Mouse (Mus musculus) splenic B cell, adult 2 months (primary cell): ENCODE data around the gene Tgif1.

Source experiments
- DNase-seq: peaks from one replicate; pipeline ENCODE4 v3.0.0-alpha.2; 2011; ENCODE audit warnings: low read depth, low spot score
- H3K27me3 ChIP-seq: 2 replicates; pipeline ENCODE4 v1.6.1; 2012; ENCODE audit warnings: mild to moderate bottlenecking, low read length, moderate library complexity, mixed read lengths; ENCODE audit not compliant: control insufficient read depth, poor library complexity, insufficient read depth, severe bottlenecking
- H3K36me3 ChIP-seq: 2 replicates; pipeline ENCODE4 v1.6.1; 2012; ENCODE audit warnings: mild to moderate bottlenecking, low read length, moderate library complexity, mixed read lengths; ENCODE audit not compliant: control insufficient read depth, poor library complexity, insufficient read depth, severe bottlenecking

The Tgif1 gene

DNA sequence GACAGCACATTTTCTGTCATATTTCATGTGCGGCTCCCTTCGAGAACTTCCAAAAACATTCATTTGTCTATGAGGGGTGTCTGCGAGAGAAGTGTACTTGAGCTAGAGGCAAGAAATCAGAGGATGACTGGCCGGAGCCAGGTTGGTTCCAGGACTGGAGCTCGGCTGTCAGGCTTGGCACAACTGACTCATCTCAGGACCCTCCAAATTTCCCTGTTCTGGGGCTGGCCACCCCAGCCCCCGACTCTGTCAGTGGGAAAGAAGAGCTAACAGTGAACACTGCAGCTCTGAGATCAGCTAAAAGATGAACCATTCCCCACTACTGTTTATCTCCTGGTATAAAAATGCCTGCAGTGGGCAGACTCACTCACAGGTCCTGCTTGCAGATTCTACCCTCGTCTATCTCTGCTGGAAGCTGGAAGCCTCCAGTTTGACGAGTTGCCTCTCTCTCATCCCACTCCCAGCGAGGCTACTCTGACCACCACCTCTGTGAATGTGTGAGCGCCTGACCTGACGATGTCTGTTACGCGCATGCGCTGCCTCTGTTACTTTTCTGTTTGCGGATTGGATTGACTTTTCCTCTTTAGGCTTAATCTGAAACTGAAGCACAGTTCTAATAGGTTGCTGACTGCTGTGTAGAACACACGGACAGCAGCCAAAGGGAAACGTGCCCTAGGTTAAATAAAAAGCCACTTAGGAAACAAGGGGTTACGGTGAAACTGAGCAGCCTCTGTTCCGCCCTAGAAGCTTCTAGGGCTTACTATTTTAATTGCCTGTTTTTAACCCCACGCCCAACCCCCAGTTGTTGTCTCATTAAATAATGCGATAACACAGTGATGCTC lies 19.8 kb upstream of the Tgif1 start:
- peak; percentile 40 for DNase-seq

DNA sequence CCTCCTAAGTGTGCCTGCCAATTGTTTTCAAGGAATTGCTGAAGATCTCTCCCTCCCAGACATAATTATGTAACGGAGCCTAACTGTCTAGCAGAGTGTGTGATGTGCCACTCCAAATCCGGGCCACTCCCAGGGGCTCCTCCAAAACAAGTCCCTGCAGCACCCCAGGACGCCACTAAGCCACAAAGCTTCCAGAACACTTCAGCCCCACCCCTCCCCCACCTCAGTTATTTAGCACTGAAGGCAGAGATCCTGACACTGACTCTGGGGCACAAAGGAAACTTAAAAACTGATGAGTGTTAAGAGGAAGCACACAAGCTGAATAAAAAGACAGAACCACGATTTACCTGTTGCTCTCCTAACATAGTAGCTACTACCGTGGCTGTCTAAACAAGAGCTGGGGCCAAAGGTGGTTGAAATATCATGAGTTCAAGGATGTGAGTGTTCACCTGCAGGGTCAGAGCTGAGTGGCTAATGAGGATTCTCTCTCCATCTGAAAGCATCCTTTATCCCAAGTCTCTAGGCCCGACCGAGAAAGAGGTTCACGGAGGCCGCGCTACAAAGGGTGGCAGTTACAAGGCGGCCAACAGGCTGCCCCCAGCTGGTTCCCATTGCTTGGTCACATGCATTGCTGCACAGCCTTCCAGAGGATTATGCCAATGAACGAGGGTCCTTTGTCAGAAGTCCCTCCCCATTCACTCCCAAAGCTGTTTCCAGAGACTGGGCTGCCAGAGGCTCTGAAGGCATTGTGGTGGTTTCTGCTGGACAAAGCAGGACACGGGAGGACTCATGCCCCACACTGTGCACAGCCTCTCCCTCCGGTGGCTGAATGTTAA lies 19.0 kb upstream of the Tgif1 start:
- H3K36me3 ChIP-seq, result no peaks in the 10 kb centered on the region
- no peak for DNase-seq

More for the DNA sequence above, 19.8 kb upstream of the Tgif1 start:
- H3K27me3 ChIP-seq, result no peaks in the 10 kb centered on the region
- H3K36me3 ChIP-seq, result no peaks in the 10 kb centered on the region

DNA sequence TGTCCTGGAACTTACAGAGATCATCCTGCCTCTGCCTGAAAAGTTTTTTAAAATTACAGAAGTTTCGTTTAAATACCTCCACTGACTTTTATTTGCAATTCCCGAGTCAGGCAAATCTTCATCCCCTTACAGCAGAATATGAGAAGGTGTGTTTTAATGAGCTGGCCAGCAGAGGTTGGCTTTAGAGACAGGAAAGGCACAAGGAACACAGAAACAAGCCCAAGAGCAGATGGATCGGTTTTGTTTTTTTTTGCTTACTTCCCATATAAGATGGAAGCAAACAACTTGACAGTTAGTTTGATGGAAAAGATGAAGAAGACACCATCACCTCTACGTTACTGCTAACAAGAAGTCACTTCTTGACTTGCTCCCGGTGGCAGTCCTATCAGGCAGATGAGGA lies 18.3 kb upstream of the Tgif1 start:
- Histone ChIP-seq H3K36me3 (no peaks in the 10 kb centered on the region), H3K27me3 (no peaks in the 10 kb centered on the region)
- no peak for DNase-seq

More for the DNA sequence above, 19.0 kb upstream of the Tgif1 start:
- H3K27me3 ChIP-seq, result no peaks in the 10 kb centered on the region

DNA sequence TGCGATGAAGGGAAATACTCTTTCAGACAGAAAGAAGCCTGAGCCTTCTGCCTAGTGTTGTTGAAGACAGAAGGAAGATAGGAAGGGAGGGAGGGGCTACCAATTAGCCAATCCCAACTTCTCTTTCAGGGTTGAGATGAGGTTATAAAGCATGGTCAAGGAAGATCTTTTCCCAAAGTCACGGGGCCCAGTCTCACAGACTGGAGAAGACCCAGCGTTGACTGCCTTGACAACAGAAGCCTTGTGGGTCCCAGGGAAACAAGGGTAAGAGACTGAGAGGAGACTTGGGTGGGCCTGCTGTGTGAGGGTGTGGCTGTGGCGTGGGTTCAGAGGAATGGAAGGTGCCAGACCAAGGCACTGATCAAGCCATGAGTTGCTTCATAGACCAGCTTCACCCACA lies 17.2 kb upstream of the Tgif1 start:
- DNase-seq, result no peak
- Histone ChIP-seq H3K36me3 (no peaks in the 10 kb centered on the region), H3K27me3 (no peaks in the 10 kb centered on the region)

DNA sequence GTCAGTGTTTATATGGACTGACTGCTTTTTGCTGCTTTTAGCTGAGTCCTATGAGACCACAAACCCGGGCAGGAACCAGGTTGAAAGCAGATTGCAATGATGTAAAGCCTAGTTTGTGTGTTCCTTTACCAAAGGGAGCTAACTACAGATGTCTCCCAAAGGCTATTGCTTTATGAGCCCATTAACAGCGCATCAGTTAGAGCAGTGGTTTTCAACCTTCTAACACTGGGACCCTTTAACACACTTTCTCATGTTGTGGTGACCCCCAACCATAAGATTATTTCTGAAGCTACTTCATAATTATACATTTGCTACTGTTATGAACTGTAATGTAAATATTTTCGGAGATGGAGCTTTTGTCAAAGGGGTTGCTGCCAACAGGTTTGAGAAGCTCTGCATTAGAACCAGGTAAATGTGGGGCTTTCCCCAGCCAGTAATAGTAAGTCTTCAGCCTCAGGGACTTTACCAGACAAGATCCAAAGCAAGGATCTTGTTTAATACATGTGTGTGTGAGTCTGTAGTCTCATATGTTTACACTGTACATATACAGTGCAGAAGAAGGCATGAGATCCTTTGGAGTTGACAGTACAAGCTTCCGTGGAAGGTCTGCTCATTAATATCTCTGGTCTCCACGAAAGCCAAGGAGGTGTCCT lies 15.4 kb upstream of the Tgif1 start:
- no peaks in the 10 kb centered on the region for H3K27me3 ChIP-seq
- no peak for DNase-seq
- no peaks in the 10 kb centered on the region for H3K36me3 ChIP-seq

DNA sequence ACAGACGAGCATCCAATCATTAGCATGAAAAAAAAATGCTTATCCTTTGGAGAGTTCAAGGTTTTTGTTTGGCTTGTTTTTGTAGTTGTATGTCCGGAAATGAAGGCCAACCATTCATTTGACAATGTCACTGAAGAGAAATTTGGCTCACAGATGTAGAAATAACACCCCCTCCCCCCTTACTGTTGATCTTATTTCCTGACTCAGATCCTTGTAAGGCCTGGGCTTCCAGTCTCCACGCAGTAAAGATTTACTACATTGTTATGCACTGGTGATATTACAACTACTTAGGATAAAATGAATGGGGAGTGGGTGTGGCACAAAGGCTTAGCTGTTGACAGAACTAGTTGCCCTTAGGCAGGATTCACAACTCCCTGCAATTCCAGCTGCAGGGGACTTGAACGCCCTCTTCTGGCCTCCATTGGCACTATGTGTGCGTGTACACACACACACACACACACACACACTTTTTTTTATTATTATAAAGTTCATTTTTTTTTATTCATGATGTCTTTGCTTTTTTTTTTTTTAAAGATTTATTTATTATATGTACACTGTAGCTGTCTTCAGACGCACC lies 13.3 kb upstream of the Tgif1 start:
- 0 out of 2 replicates have a peak, but pooled peaks cover 1% of the 10 kb centered on the region for H3K36me3 ChIP-seq
- no peak for DNase-seq

DNA sequence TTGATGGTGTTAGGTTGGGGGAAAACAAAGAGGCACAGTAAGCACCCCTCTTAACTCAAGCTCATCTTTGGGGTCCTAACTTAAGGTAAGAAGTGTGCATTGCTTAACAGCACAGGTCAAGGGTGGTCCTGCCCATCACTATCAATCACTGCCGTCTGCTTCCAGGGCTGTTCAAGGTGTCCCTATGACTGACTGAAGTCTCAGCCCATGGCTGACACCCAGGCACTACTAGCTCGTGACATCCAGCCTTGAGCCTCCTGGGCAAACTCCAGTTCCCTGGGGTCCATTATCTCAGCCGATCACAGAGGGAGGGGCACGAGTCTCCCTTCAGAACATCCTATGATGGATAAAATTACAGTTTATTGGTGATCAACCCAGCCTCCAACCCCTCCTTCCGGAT lies 12.7 kb upstream of the Tgif1 start:
- Histone ChIP-seq H3K27me3 (no peaks in the 10 kb centered on the region), H3K36me3 (0 out of 2 replicates have a peak, but pooled peaks cover 1% of the 10 kb centered on the region)
- no peak for DNase-seq

More for the DNA sequence above, 13.3 kb upstream of the Tgif1 start:
- no peaks in the 10 kb centered on the region for H3K27me3 ChIP-seq

DNA sequence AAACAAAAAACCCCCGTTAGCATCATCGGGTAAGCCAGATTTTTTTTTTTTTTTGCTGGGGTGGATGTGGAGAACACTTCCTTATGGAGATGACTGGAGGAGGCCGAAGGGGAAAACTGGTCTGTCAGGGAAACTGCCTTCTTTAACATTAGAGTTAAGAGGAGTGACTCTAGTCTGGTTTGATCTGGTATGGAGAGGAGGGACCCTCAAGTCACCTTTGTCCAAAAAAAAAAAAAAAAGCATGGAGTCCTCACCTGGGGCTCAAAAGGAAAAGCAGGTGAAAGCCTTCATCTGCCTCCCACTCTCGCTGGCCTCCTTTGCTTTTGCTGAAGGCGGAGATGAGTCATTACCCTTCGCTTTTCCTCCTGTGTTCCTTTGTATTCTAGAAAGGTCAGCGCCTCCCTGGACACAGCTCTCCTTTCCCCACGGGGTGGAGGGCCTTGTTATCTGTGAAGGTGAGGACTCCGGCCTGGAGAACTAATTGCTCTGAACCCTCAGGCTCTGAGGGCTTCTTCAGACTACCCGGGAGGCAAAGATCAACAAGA lies 11.8 kb upstream of the Tgif1 start:
- 0 out of 2 replicates have a peak, but pooled peaks cover 1% of the 10 kb centered on the region for H3K36me3 ChIP-seq
- no peaks in the 10 kb centered on the region for H3K27me3 ChIP-seq
- no peak for DNase-seq

DNA sequence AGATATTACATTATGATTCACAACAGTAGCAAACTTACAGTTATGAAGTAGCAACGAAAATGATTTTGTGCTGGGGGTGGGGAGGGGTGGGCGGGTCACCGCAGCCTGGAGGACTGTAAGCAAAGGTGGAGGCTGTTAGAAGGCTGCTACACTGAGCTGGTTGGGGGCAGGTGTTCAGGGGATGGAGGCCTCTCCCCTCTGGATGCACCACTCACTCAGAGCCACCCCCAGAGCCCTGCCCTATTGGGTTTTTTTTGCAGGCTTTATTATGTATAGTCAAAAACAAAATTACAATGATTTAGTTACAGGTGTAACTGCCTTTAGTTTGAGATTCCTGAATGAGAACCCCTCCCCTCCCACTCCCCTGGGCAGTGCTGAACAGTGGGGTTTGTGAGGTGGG lies 11.3 kb upstream of the Tgif1 start:
- Histone ChIP-seq H3K36me3 (0 out of 2 replicates have a peak, but pooled peaks cover 1% of the 10 kb centered on the region), H3K27me3 (no peaks in the 10 kb centered on the region)
- DNase-seq, result no peak

DNA sequence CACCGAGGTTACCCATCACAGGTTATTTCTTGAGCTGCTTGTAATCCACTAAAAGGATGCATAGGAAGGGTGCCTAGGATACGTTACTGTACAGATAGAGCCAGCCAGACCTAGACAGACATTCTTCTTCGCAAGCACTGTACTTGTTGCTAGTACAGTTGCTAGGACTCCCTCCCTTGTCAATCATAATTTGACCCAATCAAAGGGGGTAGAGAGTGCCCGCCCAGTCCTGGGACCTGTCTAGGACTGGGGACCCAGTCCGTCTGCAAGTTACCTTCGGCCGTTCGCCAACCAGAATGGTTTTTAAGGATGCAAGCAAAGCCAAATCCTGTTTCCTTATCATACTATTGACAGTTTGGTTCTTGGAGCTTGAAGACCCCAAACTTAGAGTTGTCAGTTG lies 10.8 kb upstream of the Tgif1 start:
- no peaks in the 10 kb centered on the region for H3K27me3 ChIP-seq
- DNase-seq, result no peak
- H3K36me3 ChIP-seq, result 0 out of 2 replicates have a peak, but pooled peaks cover 1% of the 10 kb centered on the region

DNA sequence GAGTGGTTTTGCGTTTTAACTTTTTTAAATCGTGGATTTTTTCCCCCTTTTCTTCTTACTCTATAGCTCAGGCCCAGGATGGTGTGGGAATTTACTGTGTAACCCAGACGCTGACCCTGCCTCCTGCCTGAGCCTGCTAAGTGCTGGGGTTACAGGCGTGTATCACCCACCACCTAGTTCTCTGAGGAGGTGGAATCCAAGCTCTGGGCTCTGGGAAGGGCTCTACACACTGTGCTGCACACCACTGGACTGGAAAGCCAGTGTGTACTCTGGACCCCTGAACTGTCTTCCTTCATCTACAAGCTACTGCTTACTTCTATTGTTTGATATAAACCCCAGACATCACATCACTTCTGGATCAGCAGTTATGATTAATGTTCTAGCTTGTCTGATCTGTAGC lies 5.5 kb upstream of the Tgif1 start:
- 0 out of 2 replicates have a peak, but pooled peaks cover 1% of the 10 kb centered on the region for H3K36me3 ChIP-seq
- DNase-seq, result no peak

DNA sequence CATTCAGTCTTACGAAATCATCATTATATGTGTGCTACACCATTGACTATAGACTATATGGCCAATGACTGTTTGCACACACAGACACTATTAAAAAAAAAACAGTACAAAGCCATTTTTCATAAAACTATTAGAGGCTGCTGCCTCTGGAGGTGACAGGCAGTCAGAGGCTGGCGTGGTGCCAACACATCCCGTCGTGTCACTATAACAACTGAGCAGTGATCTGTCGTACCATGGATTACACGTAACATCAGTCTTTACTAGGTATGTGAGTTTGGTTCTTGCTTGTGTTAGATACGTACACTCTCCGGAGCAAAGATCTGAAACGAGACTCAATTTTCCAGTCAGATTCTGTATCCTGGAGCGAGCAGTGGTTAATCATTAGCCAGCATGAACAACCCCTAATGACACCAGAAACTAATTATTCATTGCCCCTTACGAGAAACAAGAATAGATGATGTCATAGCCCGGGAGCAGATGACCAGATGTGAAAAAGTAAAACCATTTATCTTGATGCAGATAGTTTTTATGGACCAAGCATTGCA lies 3.6 kb upstream of the Tgif1 start:
- H3K36me3 ChIP-seq, result no peaks in the 10 kb centered on the region
- no peak for DNase-seq
- H3K27me3 ChIP-seq, result no peaks in the 10 kb centered on the region

More for the DNA sequence above, 5.5 kb upstream of the Tgif1 start:
- H3K27me3 ChIP-seq, result no peaks in the 10 kb centered on the region

DNA sequence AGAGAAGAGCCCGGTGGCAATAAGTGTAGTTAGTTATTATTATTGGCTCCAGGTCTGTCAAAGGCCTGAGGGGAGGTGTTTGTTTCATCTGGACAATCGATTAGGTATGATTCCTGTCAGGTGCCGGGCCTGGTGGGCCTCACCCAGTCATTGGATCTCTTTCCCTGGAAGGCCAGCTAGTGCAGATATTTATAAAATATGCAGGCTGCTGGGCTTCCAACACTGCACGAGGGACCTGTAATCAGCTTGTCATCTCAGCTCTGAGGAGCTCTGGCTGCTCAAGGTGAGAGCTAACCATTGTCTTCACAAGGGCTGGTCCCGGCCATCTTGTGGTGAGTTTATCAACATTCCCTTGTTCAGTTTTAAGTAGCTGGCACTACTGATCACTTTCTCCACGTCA lies 675 bp upstream of the Tgif1 start:
- peak; percentile 37 for DNase-seq
- Histone ChIP-seq H3K36me3 (no peaks in the 10 kb centered on the region), H3K27me3 (no peaks in the 10 kb centered on the region)
